Mouse (Mus musculus): ENCODE data around the gene Isg20l2.

GRCm38 (mm10) chr3:87980085-87980484 is 50.0 kb downstream of the Isg20l2 start:
- TF ChIP-seq CTCF (IDR thresholded peaks at IDR 0.05; ENCODE audit: low read depth) = no peak
- TF ChIP-seq EP300 (IDR thresholded peaks at IDR 0.05; ENCODE audit: low read depth) = no peak

Data from heart, postnatal 0 days (tissue).